Mouse (Mus musculus) gastrocnemius, postnatal 14 days (tissue): ENCODE results near the gene Fbxl14. TPM values are rescaled to one million over a fixed set of nuclear protein-coding genes. Genes with fewer than 3 reads are reported as not detected.
A peak's percentile ranks its signal among the peaks of the same experiment; 100 is the strongest.
"Not testable (repeated sequence)": the region's sequence is repeated elsewhere in the genome, so short reads cannot be mapped to it uniquely, and the experiment has no call there.

ENCODE experiments used
- DNase-seq: peaks from one replicate; pipeline ENCODE4 v3.0.0; 2021; ENCODE audit warnings: mixed read lengths
- intact Hi-C: fragments of 180-260 bp; cut with DNase I; formaldehyde crosslinking; loops from one replicate; pipeline ENCODE4 v1.15.1; 2025; ENCODE audit warnings: low total_unique reads
- long read RNA-seq, 2 experiments: library from polyadenylated mRNA; stranded (forward); transcript quantifications; one replicate each; pipeline ENCODE4 v2.0.0; 2021
- total RNA-seq, 2 experiments: library from RNA; stranded (reverse); gene quantifications; 2 replicates each; pipeline ENCODE4 v1.2.3; 2021

Gene Fbxl14
- 10 to 100 TPM in 1 of 2 experiments, 1 to 10 TPM in 1; 9.2 to 11.1 TPM for total RNA-seq
- long read RNA-seq, experiment 1, partial matches to known transcripts, result 0 of 3 reads
- long read RNA-seq, experiment 1, other reads (novel, unspliced or antisense), result 0 of 3 reads
- long read RNA-seq, experiment 2, partial matches to known transcripts, result 0 of 4 reads
- long read RNA-seq, experiment 2, other reads (novel, unspliced or antisense), result 0 of 4 reads

- DNase-seq, result peak; percentile 67
- intact Hi-C loops, result no loop called here
Measured at GRCm38 (mm10) chr6:119479343-119479875, at the start of gene Fbxl14. Fbxl14 (plus strand) TSS chr6:119479668.

DNA sequence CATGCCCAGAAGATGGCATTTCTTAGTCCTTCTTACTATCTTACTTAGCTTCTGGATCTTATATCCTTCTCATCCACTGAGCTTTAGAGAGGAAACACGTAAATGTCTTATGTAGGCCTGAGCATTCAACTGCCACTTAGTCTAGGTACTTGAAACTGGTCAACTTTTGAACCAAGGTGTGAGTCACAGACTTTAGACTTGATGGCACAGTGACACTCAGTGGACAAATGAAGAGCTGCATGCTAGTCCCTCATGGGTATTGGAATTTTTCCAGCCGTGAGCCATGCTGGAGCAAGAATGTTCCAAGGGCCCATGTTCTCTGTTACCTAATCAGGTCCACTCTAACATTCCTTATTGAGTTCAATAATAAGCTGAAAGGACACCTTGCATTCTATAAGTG is 49.0 kb upstream of the Fbxl14 start:
- intact Hi-C loops, result loop anchor here (10.0 kb wide), 1 partner anchor 86 kb away; no protein-coding TSS in a partner anchor
- DNase-seq, result peak; percentile 42

DNA sequence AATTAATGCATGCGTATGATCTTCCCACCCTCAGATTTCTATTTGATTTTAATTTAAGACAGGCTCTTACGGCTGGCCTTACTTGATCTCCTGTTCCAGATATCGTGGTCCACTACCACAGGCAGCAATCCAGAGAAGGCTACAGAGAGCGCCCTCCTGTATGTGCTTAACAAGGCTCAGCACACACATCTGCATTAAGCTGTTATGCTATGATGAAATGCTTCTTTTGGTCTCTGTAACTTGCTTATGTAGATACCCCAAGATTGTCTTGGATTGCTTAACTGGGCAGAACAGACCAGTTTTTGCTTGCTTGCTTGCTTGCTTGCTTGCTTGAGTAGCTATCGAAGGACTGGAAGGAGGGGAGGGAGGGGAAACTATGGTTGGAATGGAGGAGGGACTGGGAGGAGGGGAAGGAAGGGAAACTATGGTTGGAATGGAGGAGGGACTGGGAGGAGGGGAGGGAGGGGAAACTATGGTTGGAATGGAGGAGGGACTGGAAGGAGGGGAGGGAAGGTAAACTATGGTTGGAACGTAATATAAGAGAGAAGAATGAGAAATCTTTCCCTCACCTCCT is 47.6 kb upstream of the Fbxl14 start:
- DNase-seq, result no peak
- intact Hi-C loops, result loop anchor here (10.0 kb wide), 1 partner anchor 87 kb away; no protein-coding TSS in a partner anchor

DNA sequence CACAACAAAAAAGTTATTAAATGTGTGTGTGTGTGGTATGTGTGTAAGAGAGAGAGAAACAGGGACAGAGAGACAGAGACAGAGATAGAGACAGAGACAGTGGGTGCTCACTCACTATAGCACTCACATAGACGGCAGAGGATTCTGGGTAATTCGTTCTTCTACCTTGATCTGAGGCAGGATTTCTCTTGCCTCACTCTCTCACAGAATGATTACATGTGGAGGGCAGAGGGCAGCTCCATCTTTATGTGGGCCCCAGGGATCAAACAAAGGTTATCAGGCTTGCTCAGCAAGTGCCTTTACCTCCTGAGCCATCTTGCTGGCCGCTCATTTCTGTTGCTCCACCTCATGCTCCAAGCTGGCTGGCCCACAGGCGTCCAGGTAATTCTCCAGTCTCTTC is 45.1 kb upstream of the Fbxl14 start:
- DNase-seq, result no peak
- intact Hi-C loops, result loop anchor here (10.0 kb wide), 1 partner anchor 90 kb away; no protein-coding TSS in a partner anchor

GRCm38 (mm10) chr6:119437894-119438761 is 41.3 kb upstream of the Fbxl14 start:
- no peak for DNase-seq
- intact Hi-C loops, result loop anchor here (2.0 to 10.0 kb wide), 2 partner anchors 93 to 221 kb away; no protein-coding TSS in a partner anchor

- DNase-seq, intact Hi-C loops: not testable (repeated sequence)
Measured at GRCm38 (mm10) chr6:119442729-119443128, 36.7 kb upstream of the Fbxl14 start.

GRCm38 (mm10) chr6:119443742-119444645 is 35.5 kb upstream of the Fbxl14 start:
- intact Hi-C loops, result no loop called here

DNA sequence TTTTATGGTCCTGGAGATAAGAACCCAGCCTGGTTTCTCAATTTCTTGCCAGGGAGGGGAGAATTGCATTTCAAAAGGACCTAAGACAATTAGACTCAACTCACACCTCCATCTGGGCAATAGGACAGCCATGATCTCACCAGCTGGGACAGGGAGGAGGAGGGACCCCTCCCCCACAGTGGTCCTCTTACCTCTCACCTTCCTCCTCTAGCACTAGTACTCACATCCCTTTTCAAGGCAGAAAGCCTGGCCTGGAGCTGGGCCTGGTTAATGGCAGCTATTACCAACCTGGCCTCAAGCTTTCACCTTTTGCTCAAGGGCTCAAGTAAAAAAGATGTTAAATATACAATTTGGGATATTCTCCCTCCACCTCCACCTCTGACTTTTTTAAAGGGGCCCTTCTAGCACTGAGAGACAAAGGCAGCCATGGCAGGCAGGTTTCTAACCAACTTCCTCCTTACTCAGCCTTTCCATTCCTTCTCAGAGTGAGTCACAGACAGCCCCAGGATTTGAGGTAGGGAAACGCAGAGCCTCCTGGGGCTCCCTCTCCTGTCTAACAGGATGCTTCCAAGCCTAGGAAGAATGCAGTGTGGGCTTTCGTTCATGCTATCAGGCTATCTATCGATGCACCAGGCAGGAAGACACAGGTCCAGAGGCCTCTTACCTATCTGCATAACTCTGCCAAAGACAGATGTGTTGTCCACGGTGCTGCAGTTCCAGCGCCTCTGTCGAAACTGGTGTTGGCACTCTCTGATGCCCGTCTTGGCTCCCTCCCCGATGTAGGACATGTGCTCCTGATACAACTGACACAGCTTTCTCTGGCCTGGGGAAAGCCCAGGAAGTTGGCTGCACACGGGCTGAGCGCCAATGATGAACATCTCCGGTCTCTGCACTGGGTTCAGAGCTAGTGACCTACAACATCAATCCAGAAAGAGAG is 33.5 kb upstream of the Fbxl14 start:
- intact Hi-C loops, result no loop called here
- DNase-seq, result no peak

More at GRCm38 (mm10) chr6:119443742-119444645, 35.5 kb upstream of the Fbxl14 start:
- DNase-seq, result peak; percentile 72

DNA sequence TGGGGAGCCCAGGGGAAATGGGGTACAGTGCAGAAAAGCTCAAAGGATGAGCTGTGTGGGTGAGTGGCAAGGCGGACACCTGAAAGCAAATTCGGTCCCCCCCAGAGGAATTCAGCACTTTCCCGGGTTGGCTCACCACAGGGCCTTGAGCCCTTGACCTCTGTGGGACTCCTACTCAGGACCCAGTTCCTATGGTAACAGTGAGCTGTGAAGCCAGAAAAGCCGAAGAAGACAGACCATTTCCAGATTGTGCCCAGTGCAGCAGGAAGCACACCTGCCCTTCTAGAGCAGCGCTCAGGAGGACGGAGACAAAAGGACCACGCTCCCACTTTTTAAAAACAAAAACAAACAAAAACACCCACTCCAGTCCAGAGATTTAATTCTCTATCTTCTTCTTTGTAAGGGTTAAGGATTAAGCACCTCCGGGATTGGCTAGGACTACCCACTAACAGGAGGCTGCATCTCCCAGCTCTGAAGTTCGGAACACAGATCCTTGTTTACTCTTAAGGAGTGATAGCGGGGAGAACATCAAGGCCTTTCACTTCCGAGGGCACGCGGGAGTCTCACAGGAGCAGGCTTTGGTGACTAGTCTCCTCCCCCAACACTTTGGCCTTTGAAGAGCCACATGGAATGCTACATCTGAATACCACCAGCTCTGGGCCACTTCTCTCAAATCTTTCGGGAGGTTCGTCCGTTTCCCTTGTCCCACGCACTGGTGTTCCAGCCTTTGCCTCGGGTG is 31.0 kb upstream of the Fbxl14 start:
- DNase-seq, result no peak
- intact Hi-C loops, result no loop called here

GRCm38 (mm10) chr6:119449060-119449499 is 30.4 kb upstream of the Fbxl14 start:
- intact Hi-C loops, result no loop called here
- peak; percentile 77 for DNase-seq

DNA sequence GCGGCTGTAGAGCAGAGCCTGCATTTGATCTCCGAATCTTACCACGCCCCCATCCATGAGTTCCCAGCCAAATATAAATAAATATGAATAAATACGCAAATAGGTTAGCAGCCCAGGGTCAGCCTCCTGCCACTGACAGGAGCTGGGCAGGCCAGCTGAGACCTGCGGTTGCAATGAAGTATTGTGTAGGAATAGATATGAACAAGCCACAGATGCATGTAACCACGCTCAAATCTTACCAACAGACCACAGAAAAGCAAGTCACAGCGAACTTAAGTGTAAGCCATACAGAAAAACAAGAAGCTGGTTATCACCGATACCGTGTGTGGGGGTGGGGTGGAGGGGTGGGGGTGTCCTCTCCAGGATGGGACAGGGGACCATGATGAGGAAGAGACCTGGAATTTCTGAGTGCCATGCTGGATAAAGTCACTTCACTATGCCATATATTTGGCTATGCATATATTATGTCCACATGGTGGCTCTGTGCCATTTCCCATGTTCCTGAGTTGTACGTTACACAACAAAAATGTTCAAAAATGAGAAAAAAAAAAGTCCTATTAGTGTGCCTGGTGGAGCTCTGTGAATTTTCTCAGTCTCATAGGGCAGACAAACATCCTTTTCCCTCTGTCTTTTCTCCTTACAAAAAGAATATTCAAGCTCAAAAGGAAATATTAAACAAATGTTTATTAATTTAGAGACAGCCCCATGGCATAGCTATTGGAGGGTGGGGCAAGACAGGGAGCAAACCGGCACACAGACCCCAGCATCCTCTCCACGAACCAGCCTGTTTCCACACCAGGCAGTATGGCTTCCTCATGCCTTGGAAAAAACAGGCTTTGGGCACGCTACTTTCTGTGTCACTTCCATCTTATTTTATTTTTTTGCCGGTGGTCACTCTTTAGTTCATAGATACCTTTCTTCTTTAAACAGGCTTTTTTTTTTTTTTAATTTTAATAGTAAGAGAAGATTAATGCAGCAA is 28.2 kb upstream of the Fbxl14 start:
- intact Hi-C loops, result no loop called here
- no peak for DNase-seq

DNA sequence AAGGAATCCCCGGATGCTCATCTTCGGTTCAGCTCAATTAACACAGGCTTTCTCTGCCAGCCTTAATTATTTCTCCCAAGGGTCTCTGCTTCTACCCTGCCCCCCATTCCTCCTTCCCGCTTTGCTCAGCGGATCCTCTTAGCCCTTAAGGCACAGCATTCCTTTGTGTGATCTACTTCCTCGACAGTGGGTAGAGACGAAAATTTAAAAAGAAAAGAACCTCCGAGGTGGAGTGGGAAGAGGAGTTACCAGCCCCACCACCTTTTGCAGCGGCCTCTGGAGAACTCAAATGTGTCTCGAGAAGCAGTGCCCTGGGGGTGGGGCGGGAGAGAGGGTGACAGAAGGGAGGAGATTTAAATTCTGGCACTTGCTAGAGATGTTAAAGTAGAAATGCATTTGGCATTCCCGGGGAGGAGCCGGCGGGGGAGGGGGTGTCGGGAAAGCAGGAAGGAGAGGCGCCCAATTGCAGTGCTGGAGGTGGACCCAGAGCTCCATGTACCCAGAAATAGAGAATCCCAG is 27.4 kb upstream of the Fbxl14 start:
- intact Hi-C loops, result no loop called here
- DNase-seq, result peak; percentile 61

DNA sequence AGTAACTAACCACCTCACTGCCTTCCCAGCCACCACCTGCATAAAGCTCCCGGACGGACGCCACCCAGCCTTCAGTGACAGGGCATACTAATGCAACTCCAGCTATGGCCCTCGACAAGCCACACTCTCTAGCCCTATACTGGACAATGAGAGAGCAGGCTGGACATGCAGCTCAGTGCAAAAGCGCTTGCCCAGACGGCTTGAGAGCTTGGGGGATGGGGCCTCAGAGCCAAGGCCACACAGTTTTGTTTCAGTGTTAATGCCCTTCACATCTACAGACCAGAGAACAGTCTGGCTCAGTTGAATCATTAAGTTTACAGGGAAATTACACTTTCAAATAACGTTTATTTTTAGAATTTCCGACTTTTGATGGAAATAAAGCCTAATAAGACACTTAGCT is 21.3 kb upstream of the Fbxl14 start:
- no peak for DNase-seq
- intact Hi-C loops, result no loop called here

DNA sequence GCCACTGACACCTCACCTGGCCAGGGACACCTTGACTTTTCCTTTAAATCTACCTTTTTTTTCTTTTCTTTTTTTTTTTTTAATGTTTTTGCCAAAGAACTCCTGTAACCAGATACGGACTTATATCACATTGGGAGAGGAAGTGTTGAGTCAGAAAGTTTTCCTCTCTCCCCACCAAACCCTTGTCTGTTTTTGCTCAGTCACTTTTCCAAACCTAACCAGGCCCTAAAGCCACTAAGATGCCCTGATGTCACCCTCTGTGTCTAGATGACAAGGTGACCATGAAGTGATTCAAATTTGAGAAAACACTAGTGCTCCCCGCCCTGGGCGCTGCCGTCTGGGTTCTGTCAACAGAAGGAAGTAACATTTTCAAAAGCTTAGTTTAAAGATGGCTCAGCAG is 20.4 kb upstream of the Fbxl14 start:
- no peak for DNase-seq
- intact Hi-C loops, result no loop called here

DNA sequence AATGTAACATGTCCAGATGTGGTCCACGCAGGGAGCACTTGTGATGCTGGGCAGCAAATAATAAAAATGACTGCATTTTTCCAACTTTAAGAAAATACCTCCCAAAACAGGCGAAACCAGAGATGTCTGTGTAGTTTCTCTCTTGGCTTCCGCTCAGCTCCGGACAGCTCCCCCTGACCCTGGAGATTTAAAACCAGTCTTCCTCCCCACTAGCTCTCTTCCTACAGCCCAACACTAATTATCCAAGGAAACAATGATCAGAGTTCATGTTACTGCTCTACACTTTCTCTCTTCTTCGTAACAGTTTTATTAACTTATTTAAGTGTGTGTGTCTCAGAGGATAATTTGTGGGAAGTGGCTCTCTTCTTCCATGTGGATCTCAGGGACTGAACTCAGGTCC is 19.1 kb upstream of the Fbxl14 start:
- DNase-seq, result no peak
- intact Hi-C loops, result no loop called here

DNA sequence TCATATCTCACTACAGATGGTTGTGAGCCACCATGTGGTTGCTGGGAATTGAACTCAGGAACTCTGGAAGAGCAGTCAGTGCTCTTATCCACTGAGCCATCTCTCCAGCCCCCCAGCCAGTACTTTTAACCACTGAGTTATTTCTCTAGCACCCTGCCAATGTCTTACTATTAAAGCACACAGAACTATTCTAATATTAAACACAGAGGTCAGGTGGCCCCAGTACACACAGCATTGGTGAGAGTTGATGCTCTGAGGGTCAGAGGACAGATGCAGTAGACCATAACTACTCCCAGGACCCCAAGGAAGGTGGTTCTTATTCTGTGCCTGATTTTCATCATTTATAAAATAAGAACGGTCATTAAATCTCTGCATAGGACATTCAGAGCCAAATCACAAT is 13.3 kb upstream of the Fbxl14 start:
- intact Hi-C loops, result no loop called here
- DNase-seq, result no peak
